Mouse (Mus musculus): ENCODE results near the gene Itga5.

Gene Itga5

GRCm38 (mm10) chr15:103369123-103369522 is 2.6 kb upstream of the Itga5 start:
- Histone ChIP-seq H3K27me3 (ENCODE audit: insufficient read depth, low read length) (no peaks in the 10 kb centered on the region), H3K36me3 (ENCODE audit: insufficient read depth, low read length) (no peaks in the 10 kb centered on the region), H3K4me3 (replicated peaks; ENCODE audit: low read length) (no peak overlapping the region), H3K4me1 (replicated peaks; ENCODE audit: low read depth, low read length) (peaks cover 67% of the 10 kb centered on the region), H3K9me3 (ENCODE audit: low read length) (no peaks in the 10 kb centered on the region)
- TF ChIP-seq CTCF (conservative IDR thresholded peaks at IDR 0.05; ENCODE audit: low read length) (no peak), NANOG (IDR thresholded peaks at IDR 0.05; ENCODE audit: borderline replicate concordance, low read length) (no peak), POU5F1 (IDR thresholded peaks at IDR 0.05; ENCODE audit: borderline replicate concordance, low read length) (no peak)

- H3K36me3 ChIP-seq (ENCODE audit: insufficient read depth, low read length), result no peaks in the 10 kb centered on the region
- peaks cover 74% of the 10 kb centered on the region for H3K4me1 ChIP-seq (replicated peaks; ENCODE audit: low read depth, low read length)
- no peaks in the 10 kb centered on the region for H3K9me3 ChIP-seq (ENCODE audit: low read length)
- TF ChIP-seq CTCF (conservative IDR thresholded peaks at IDR 0.05; ENCODE audit: low read length), result no peak
- TF ChIP-seq NANOG (IDR thresholded peaks at IDR 0.05; ENCODE audit: borderline replicate concordance, low read length), result no peak
- TF ChIP-seq POU5F1 (IDR thresholded peaks at IDR 0.05; ENCODE audit: borderline replicate concordance, low read length), result no peak
- H3K27me3 ChIP-seq (ENCODE audit: insufficient read depth, low read length), result no peaks in the 10 kb centered on the region
- H3K4me3 ChIP-seq (replicated peaks; ENCODE audit: low read length), result no peak overlapping the region
Observed at GRCm38 (mm10) chr15:103368179-103368940, 1.8 kb upstream of the Itga5 start.

- peaks cover 86% of the 10 kb centered on the region for H3K4me1 ChIP-seq (replicated peaks; ENCODE audit: low read depth, low read length)
- peak overlapping the region; percentile 95 for H3K4me3 ChIP-seq (replicated peaks; ENCODE audit: low read length)
- peaks cover 15% of the 10 kb centered on the region for H3K36me3 ChIP-seq (ENCODE audit: insufficient read depth, low read length)
- no peaks in the 10 kb centered on the region for H3K27me3 ChIP-seq (ENCODE audit: insufficient read depth, low read length)
- TF ChIP-seq POU5F1 (IDR thresholded peaks at IDR 0.05; ENCODE audit: borderline replicate concordance, low read length) (no peak), CTCF (conservative IDR thresholded peaks at IDR 0.05; ENCODE audit: low read length) (no peak), NANOG (IDR thresholded peaks at IDR 0.05; ENCODE audit: borderline replicate concordance, low read length) (no peak)
- H3K9me3 ChIP-seq (ENCODE audit: low read length), result no peaks in the 10 kb centered on the region
Observed at GRCm38 (mm10) chr15:103365471-103366375, 840 bp downstream of the Itga5 start.

GRCm38 (mm10) chr15:103364761-103365160 is 1.8 kb downstream of the Itga5 start:
- peaks cover 86% of the 10 kb centered on the region for H3K4me1 ChIP-seq (replicated peaks; ENCODE audit: low read depth, low read length)
- H3K36me3 ChIP-seq (ENCODE audit: insufficient read depth, low read length), result peaks cover 23% of the 10 kb centered on the region
- H3K27me3 ChIP-seq (ENCODE audit: insufficient read depth, low read length), result no peaks in the 10 kb centered on the region
- H3K9me3 ChIP-seq (ENCODE audit: low read length), result no peaks in the 10 kb centered on the region
- H3K4me3 ChIP-seq (replicated peaks; ENCODE audit: low read length), result peak overlapping the region; percentile 95
- no peak for TF ChIP-seq NANOG (IDR thresholded peaks at IDR 0.05; ENCODE audit: borderline replicate concordance, low read length)
- no peak for TF ChIP-seq POU5F1 (IDR thresholded peaks at IDR 0.05; ENCODE audit: borderline replicate concordance, low read length)
- TF ChIP-seq CTCF (conservative IDR thresholded peaks at IDR 0.05; ENCODE audit: low read length), result no peak

- TF ChIP-seq NANOG (IDR thresholded peaks at IDR 0.05; ENCODE audit: borderline replicate concordance, low read length) (no peak), CTCF (conservative IDR thresholded peaks at IDR 0.05; ENCODE audit: low read length) (no peak), POU5F1 (IDR thresholded peaks at IDR 0.05; ENCODE audit: borderline replicate concordance, low read length) (no peak)
- H3K4me3 ChIP-seq (replicated peaks; ENCODE audit: low read length), result peak overlapping the region; percentile 95
- H3K36me3 ChIP-seq (ENCODE audit: insufficient read depth, low read length), result peaks cover 31% of the 10 kb centered on the region
- H3K9me3 ChIP-seq (ENCODE audit: low read length), result no peaks in the 10 kb centered on the region
- H3K27me3 ChIP-seq (ENCODE audit: insufficient read depth, low read length), result no peaks in the 10 kb centered on the region
- H3K4me1 ChIP-seq (replicated peaks; ENCODE audit: low read depth, low read length), result peaks cover 86% of the 10 kb centered on the region
Observed at GRCm38 (mm10) chr15:103363809-103364208, 2.8 kb downstream of the Itga5 start.

GRCm38 (mm10) chr15:103362950-103363349 is 3.6 kb downstream of the Itga5 start:
- Histone ChIP-seq H3K27me3 (ENCODE audit: insufficient read depth, low read length) (no peaks in the 10 kb centered on the region), H3K9me3 (ENCODE audit: low read length) (no peaks in the 10 kb centered on the region), H3K4me3 (replicated peaks; ENCODE audit: low read length) (no peak overlapping the region), H3K36me3 (ENCODE audit: insufficient read depth, low read length) (peaks cover 39% of the 10 kb centered on the region), H3K4me1 (replicated peaks; ENCODE audit: low read depth, low read length) (peaks cover 85% of the 10 kb centered on the region)
- TF ChIP-seq POU5F1 (IDR thresholded peaks at IDR 0.05; ENCODE audit: borderline replicate concordance, low read length) (no peak), CTCF (conservative IDR thresholded peaks at IDR 0.05; ENCODE audit: low read length) (no peak), NANOG (IDR thresholded peaks at IDR 0.05; ENCODE audit: borderline replicate concordance, low read length) (no peak)

- Histone ChIP-seq H3K4me1 (replicated peaks; ENCODE audit: low read depth, low read length) (peaks cover 81% of the 10 kb centered on the region), H3K4me3 (replicated peaks; ENCODE audit: low read length) (no peak overlapping the region), H3K36me3 (ENCODE audit: insufficient read depth, low read length) (peaks cover 45% of the 10 kb centered on the region), H3K9me3 (ENCODE audit: low read length) (no peaks in the 10 kb centered on the region), H3K27me3 (ENCODE audit: insufficient read depth, low read length) (no peaks in the 10 kb centered on the region)
- no peak for TF ChIP-seq NANOG (IDR thresholded peaks at IDR 0.05; ENCODE audit: borderline replicate concordance, low read length)
Observed at GRCm38 (mm10) chr15:103362333-103362732, 4.2 kb downstream of the Itga5 start.

- Histone ChIP-seq H3K4me1 (replicated peaks; ENCODE audit: low read depth, low read length) (peaks cover 75% of the 10 kb centered on the region), H3K9me3 (ENCODE audit: low read length) (no peaks in the 10 kb centered on the region), H3K36me3 (ENCODE audit: insufficient read depth, low read length) (peaks cover 56% of the 10 kb centered on the region), H3K4me3 (replicated peaks; ENCODE audit: low read length) (no peak overlapping the region), H3K27me3 (ENCODE audit: insufficient read depth, low read length) (no peaks in the 10 kb centered on the region)
- TF ChIP-seq CTCF (conservative IDR thresholded peaks at IDR 0.05; ENCODE audit: low read length) (no peak), NANOG (IDR thresholded peaks at IDR 0.05; ENCODE audit: borderline replicate concordance, low read length) (no peak), POU5F1 (IDR thresholded peaks at IDR 0.05; ENCODE audit: borderline replicate concordance, low read length) (no peak)
Observed at GRCm38 (mm10) chr15:103361269-103361668, 5.3 kb downstream of the Itga5 start.

All from E14TG2a.4 (cell line).